Mouse (Mus musculus): ENCODE measurements at regions not wholly inside any gene's neighbourhood (a gene's known extent, or its start where the extent isn't known, plus 50 kb on each side); places are given as distances from the start of the nearest gene placed in this dataset.

- no peak for DNase-seq (ENCODE audit: low read depth, low spot score)
Observed at GRCm38 (mm10) chr1:18412746-18413145, 147.8 kb upstream of the Defb41 start.

- DNase-seq (ENCODE audit: low read depth, low spot score), result no peak
Observed at GRCm38 (mm10) chr1:18389591-18389990, 124.7 kb upstream of the Defb41 start.

DNA sequence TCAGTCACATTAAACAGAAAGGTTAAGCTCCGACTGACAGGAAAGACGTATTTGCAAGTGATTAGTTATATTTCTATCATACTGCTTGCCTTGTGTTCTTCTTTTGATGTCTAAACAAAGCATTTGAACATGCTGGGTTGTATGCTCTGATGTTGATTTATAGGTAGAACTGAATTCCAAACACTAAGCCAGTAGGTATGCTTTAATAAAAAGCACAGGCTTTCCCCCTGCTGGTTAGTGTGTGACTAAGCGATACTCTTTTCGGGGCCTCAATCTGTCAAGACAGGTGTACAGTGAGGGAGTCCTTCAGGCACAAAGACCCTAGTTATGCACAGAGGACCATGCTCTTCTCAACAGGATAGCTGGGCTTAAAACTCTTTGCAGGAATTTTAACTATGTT lies 119.1 kb upstream of the Defb41 start:
- no peak for DNase-seq (ENCODE audit: low read depth, low spot score)

GRCm38 (mm10) chr1:18359951-18360731 lies 95.2 kb upstream of the Defb41 start:
- DNase-seq (ENCODE audit: low read depth, low spot score), result peak; percentile 47

- no peak for DNase-seq (ENCODE audit: low read depth, low spot score)
Observed at GRCm38 (mm10) chr1:18338871-18339270, 73.9 kb upstream of the Defb41 start.

All from 3T3-L1 (cell line).